Mouse (Mus musculus) heart, embryonic 10.5 days (tissue): ENCODE data around the gene H2afz. TPM values are rescaled to one million over a fixed set of nuclear protein-coding genes. Genes with fewer than 3 reads are reported as not detected.
"Not testable (repeated sequence)": the region's sequence is repeated elsewhere in the genome, so short reads cannot be mapped to it uniquely, and the experiment has no call there.

Experiments
- DNase-seq: peaks from one replicate; pipeline ENCODE4 v3.0.0-alpha.2; 2017; ENCODE audit warnings: low spot score
- H3K27ac ChIP-seq: fragments of 300-500 bp; sonication (generic); 2 replicates; pipeline ENCODE4 v1.5.1; 2016; ENCODE audit warnings: mild to moderate bottlenecking
- H3K27me3 ChIP-seq: fragments of 300-500 bp; sonication (generic); 2 replicates; pipeline ENCODE4 v1.6.1; 2016; ENCODE audit warnings: mild to moderate bottlenecking; ENCODE audit not compliant: poor library complexity, insufficient read depth, severe bottlenecking
- H3K36me3 ChIP-seq: fragments of 300-500 bp; sonication (generic); 2 replicates; pipeline ENCODE4 v1.6.1; 2016; ENCODE audit warnings: mild to moderate bottlenecking, moderate library complexity
- H3K4me1 ChIP-seq: fragments of 300-500 bp; sonication (generic); 2 replicates; pipeline ENCODE4 v1.6.1; 2016; ENCODE audit warnings: mild to moderate bottlenecking
- H3K4me3 ChIP-seq: fragments of 300-500 bp; sonication (generic); 2 replicates; pipeline ENCODE4 v1.5.1; 2016; ENCODE audit warnings: mild to moderate bottlenecking, moderate library complexity
- H3K9me3 ChIP-seq: fragments of 300-500 bp; sonication (generic); 2 replicates; pipeline ENCODE4 v1.6.1; 2016; ENCODE audit warnings: mild to moderate bottlenecking, moderate library complexity
- WGBS: fragments of 180-500 bp; shearing (Covaris S2); methylation state at CpG from one replicate; pipeline ENCODE4 v1.1.7; 2016; 5-methylcytosine and 5-hydroxymethylcytosine counted together
- polyA plus RNA-seq: library from polyadenylated mRNA; unstranded; fragments of >200 nt; fragmentation: Nextera tagmentation; extraction: Ambion mirVana; gene quantifications from 2 replicates; pipeline ENCODE4 v1.2.1, GENCODE M21; 2016

Gene H2afz
- polyA plus RNA-seq, 1 experiment from 2014 or later = 1,931 TPM

- no peak overlapping the region for H3K4me3 ChIP-seq
- WGBS = 91% methylated on average over 9 of the region's 9 CpGs
- H3K4me1 ChIP-seq = no peaks in the 10 kb centered on the region
These were observed 15.9 kb upstream of the H2afz start for GRCm38 (mm10) chr3:137848354-137848753.

GRCm38 (mm10) chr3:137849697-137850096 is 14.6 kb upstream of the H2afz start:
- Histone ChIP-seq H3K27ac (no peak overlapping the region), H3K36me3 (no peaks in the 10 kb centered on the region), H3K4me3 (no peak overlapping the region), H3K4me1 (no peaks in the 10 kb centered on the region), H3K9me3 (no peaks in the 10 kb centered on the region), H3K27me3 (no peaks in the 10 kb centered on the region)
- no peak for DNase-seq
- 84% methylated on average over 5 of the region's 5 CpGs for WGBS

More at GRCm38 (mm10) chr3:137848354-137848753, 15.9 kb upstream of the H2afz start:
- no peaks in the 10 kb centered on the region for H3K9me3 ChIP-seq
- no peaks in the 10 kb centered on the region for H3K36me3 ChIP-seq
- H3K27ac ChIP-seq = no peak overlapping the region
- DNase-seq = no peak
- H3K27me3 ChIP-seq = no peaks in the 10 kb centered on the region

GRCm38 (mm10) chr3:137851196-137851595 is 13.1 kb upstream of the H2afz start:
- Histone ChIP-seq H3K9me3 (no peaks in the 10 kb centered on the region), H3K27ac (no peak overlapping the region)
- WGBS = 93% methylated on average over 2 of the region's 2 CpGs

GRCm38 (mm10) chr3:137853011-137853410 is 11.3 kb upstream of the H2afz start:
- WGBS = 80% methylated on average over 1 of the region's 1 CpGs
- H3K36me3 ChIP-seq, H3K27me3 ChIP-seq, H3K4me1 ChIP-seq, H3K4me3 ChIP-seq, H3K9me3 ChIP-seq, H3K27ac ChIP-seq, DNase-seq: not testable (repeated sequence)

More at GRCm38 (mm10) chr3:137851196-137851595, 13.1 kb upstream of the H2afz start:
- H3K27me3 ChIP-seq = no peaks in the 10 kb centered on the region
- DNase-seq = no peak
- no peaks in the 10 kb centered on the region for H3K36me3 ChIP-seq
- no peaks in the 10 kb centered on the region for H3K4me1 ChIP-seq
- no peak overlapping the region for H3K4me3 ChIP-seq

GRCm38 (mm10) chr3:137855328-137855727 is 9.0 kb upstream of the H2afz start:
- no peaks in the 10 kb centered on the region for H3K36me3 ChIP-seq
- no peak overlapping the region for H3K27ac ChIP-seq
- no peak overlapping the region for H3K4me3 ChIP-seq
- DNase-seq = no peak
- no peaks in the 10 kb centered on the region for H3K27me3 ChIP-seq
- no peaks in the 10 kb centered on the region for H3K4me1 ChIP-seq
- no peaks in the 10 kb centered on the region for H3K9me3 ChIP-seq
- WGBS = 63% methylated on average over 3 of the region's 3 CpGs

GRCm38 (mm10) chr3:137856061-137856460 is 8.2 kb upstream of the H2afz start:
- H3K27me3 ChIP-seq = no peaks in the 10 kb centered on the region
- WGBS = 79% methylated on average over 7 of the region's 7 CpGs
- H3K36me3 ChIP-seq = no peaks in the 10 kb centered on the region
- no peak overlapping the region for H3K27ac ChIP-seq
- H3K4me3 ChIP-seq = no peak overlapping the region
- no peaks in the 10 kb centered on the region for H3K4me1 ChIP-seq
- DNase-seq = no peak
- no peaks in the 10 kb centered on the region for H3K9me3 ChIP-seq

- Histone ChIP-seq H3K9me3 (no peaks in the 10 kb centered on the region), H3K36me3 (no peaks in the 10 kb centered on the region), H3K27ac (no peak overlapping the region), H3K4me1 (peaks cover 4% of the 10 kb centered on the region; the same call in 1 of the 2 replicates), H3K4me3 (no peak overlapping the region), H3K27me3 (no peaks in the 10 kb centered on the region)
- no peak for DNase-seq
- WGBS = 74% methylated on average over 8 of the region's 8 CpGs
These were observed 3.7 kb upstream of the H2afz start for GRCm38 (mm10) chr3:137860394-137861170.

GRCm38 (mm10) chr3:137861436-137861835 is 2.9 kb upstream of the H2afz start:
- H3K4me1 ChIP-seq = peaks cover 4% of the 10 kb centered on the region; the same call in 1 of the 2 replicates
- 88% methylated on average over 4 of the region's 4 CpGs for WGBS
- H3K4me3 ChIP-seq = no peak overlapping the region
- H3K36me3 ChIP-seq = peaks cover 3% of the 10 kb centered on the region; the same call in 1 of the 2 replicates
- H3K27me3 ChIP-seq = no peaks in the 10 kb centered on the region
- H3K9me3 ChIP-seq = no peaks in the 10 kb centered on the region
- H3K27ac ChIP-seq = no peak overlapping the region
- DNase-seq = no peak

- 91% methylated on average over 3 of the region's 3 CpGs for WGBS
- Histone ChIP-seq H3K4me1 (peaks cover 11% of the 10 kb centered on the region; the same call in 1 of the 2 replicates), H3K27me3 (no peaks in the 10 kb centered on the region), H3K27ac (no peak overlapping the region), H3K36me3 (peaks cover 8% of the 10 kb centered on the region), H3K4me3 (no peak overlapping the region), H3K9me3 (no peaks in the 10 kb centered on the region)
- DNase-seq = no peak
These were observed 1.7 kb upstream of the H2afz start for GRCm38 (mm10) chr3:137862600-137862999.

- Histone ChIP-seq H3K27ac (peak overlapping the region; percentile 99), H3K4me1 (peaks cover 11% of the 10 kb centered on the region; the same call in 1 of the 2 replicates), H3K36me3 (peaks cover 8% of the 10 kb centered on the region), H3K9me3 (no peaks in the 10 kb centered on the region), H3K4me3 (peak overlapping the region; percentile 89), H3K27me3 (no peaks in the 10 kb centered on the region)
- 39% methylated on average over 22 of the region's 22 CpGs for WGBS
- no peak for DNase-seq
These were observed 760 bp upstream of the H2afz start for GRCm38 (mm10) chr3:137863330-137864123.

- peak overlapping the region; percentile 99 for H3K27ac ChIP-seq
- no peaks in the 10 kb centered on the region for H3K9me3 ChIP-seq
- H3K27me3 ChIP-seq = no peaks in the 10 kb centered on the region
- DNase-seq = peak; percentile 96
- peaks cover 8% of the 10 kb centered on the region for H3K36me3 ChIP-seq
- H3K4me1 ChIP-seq = peaks cover 11% of the 10 kb centered on the region; the same call in 1 of the 2 replicates
- 2% methylated on average over 73 of the region's 74 CpGs for WGBS
- peak overlapping the region; percentile 89 for H3K4me3 ChIP-seq
These were observed 998 bp downstream of the H2afz start for GRCm38 (mm10) chr3:137864988-137865982.

- H3K4me3 ChIP-seq = peak overlapping the region; percentile 87
- H3K9me3 ChIP-seq = no peaks in the 10 kb centered on the region
- peak overlapping the region; percentile 99 for H3K27ac ChIP-seq
- peaks cover 11% of the 10 kb centered on the region; the same call in 1 of the 2 replicates for H3K4me1 ChIP-seq
- no peaks in the 10 kb centered on the region for H3K27me3 ChIP-seq
- H3K36me3 ChIP-seq = peaks cover 8% of the 10 kb centered on the region
- WGBS = 4% methylated on average over 2 of the region's 2 CpGs
- no peak for DNase-seq
These were observed 2.8 kb downstream of the H2afz start for GRCm38 (mm10) chr3:137867133-137867436.
